Comparison of ENCODE assay signal across 9 mouse cellular contexts in the genomic region with DNA sequence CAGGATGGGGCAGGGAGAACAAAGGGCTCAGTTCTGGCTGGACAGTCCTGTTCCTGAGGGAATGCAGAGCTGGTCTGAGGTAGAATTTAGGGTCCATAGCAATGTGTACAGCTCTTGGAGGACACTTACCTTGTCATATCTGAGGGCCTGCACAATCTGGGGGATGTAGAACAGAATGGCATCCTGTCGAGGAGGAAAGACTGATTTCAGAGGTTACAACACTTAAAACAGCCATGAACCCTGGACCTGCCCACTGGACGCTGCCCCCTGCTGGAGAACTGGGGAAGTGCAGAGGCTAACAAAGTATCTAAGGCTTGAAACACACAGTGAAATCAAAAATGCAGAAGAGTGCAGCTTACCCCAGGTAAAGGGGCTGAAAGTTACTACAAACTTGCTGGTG. TPM values are rescaled to one million over a fixed set of nuclear protein-coding genes. Genes with fewer than 3 reads are reported as not detected.
DNase-seq lines count a peak whose midpoint lies in the region; ATAC-seq and TF ChIP-seq lines count a peak whose summit lies in the region.
"Had no signal": no experiment of that assay in that cellular context is flagged by ENCODE, and none has a peak within 500 bp of the region (broad histone marks: within the 10 kb centered on the region; RNA-seq: fewer than 3 reads in every experiment).

No protein-coding gene starts in this region.

- in situ Hi-C loops in Patski (cut with MboI; ENCODE audit: low pct_unique_long_range_greater_than_20kb): no loop called here

- H3K36me3 ChIP-seq in limb, embryonic 11.5 days (ENCODE audit: control insufficient read depth, insufficient read depth, low read length): peaks cover 13% of the 10 kb centered on the region
- peaks cover 4% of the 10 kb centered on the region for H3K36me3 ChIP-seq in neural tube, embryonic 11.5 days (ENCODE audit: control insufficient read depth, insufficient read depth, low read length)

- CTCF ChIA-PET in Patski (lab: Charles Lee): interaction anchor here (0.7 to 2.4 kb wide), 11 partner anchors 9 to 167 kb away, joined by 3 to 7 read pairs (median 4); partner anchors contain the start of gene Rimbp3

- no peak overlapping the region for H3K4me2 ChIP-seq in limb, embryonic 11.5 days (ENCODE audit: low read depth, severe bottlenecking)
- no peak overlapping the region for H3K4me2 ChIP-seq in neural tube, embryonic 11.5 days (ENCODE audit: low read depth)
- H3K4me2 ChIP-seq: neural tube, embryonic 12.5 days had no signal

- DNase-seq in layer of hippocampus, adult 2 months (ENCODE audit: low spot score in 2 of 2): peak in 1 of 2 experiments; percentile 76
- DNase-seq in layer of hippocampus, adult 9-10 months (ENCODE audit: low spot score): no peak
- DNase-seq in Patski (ENCODE audit: low read depth, low spot score): no peak
- DNase-seq in cerebellum, postnatal 10 days: peak; percentile 88 to 94
- peak; percentile 48 to 54 for DNase-seq in gastrocnemius, postnatal 36 days
- DNase-seq in limb, embryonic 11.5 days (ENCODE audit: low spot score): peak; percentile 93
- DNase-seq in neural tube, embryonic 11.5 days (ENCODE audit: low spot score): peak; percentile 80
- DNase-seq in thymus, postnatal 36 days: peak; percentile 73 to 82

- no peak overlapping the region for H3K9ac ChIP-seq in limb, embryonic 11.5 days (ENCODE audit: low read length)
- no peak overlapping the region for H3K9ac ChIP-seq in neural tube, embryonic 11.5 days (ENCODE audit: low read length)
- H3K9ac ChIP-seq: neural tube, embryonic 12.5 days had no signal

- H3K27me3 ChIP-seq in Patski: no peaks in the 10 kb centered on the region
- no peaks in the 10 kb centered on the region for H3K27me3 ChIP-seq in limb, embryonic 11.5 days (ENCODE audit: control insufficient read depth, insufficient read depth, low read length)
- no peaks in the 10 kb centered on the region for H3K27me3 ChIP-seq in neural tube, embryonic 11.5 days (ENCODE audit: control insufficient read depth, insufficient read depth, low read length)
- H3K27me3 ChIP-seq: neural tube, embryonic 12.5 days had no signal

- POLR2A ChIA-PET in Patski (lab: Charles Lee): interaction anchor here (0.6 kb wide), 1 partner anchor 74 kb away, joined by 5 read pairs; no protein-coding TSS in a partner anchor

- no peak overlapping the region for H3K4me3 ChIP-seq in layer of hippocampus, adult 2 months
- no peak overlapping the region for H3K4me3 ChIP-seq in limb, embryonic 11.5 days (ENCODE audit: low read depth, low read length)
- H3K4me3 ChIP-seq in neural tube, embryonic 11.5 days (ENCODE audit: low read depth, low read length): no peak overlapping the region
- H3K4me3 ChIP-seq: neural tube, embryonic 12.5 days had no signal

- WGBS in limb, embryonic 11.5 days: 5% methylated on average over 2 of the region's 2 CpGs
- 5% methylated on average over 2 of the region's 2 CpGs for WGBS in neural tube, embryonic 11.5 days

- ATAC-seq in Patski: no peak
- no peak for ATAC-seq in limb, embryonic 11.5 days (ENCODE audit: insufficient number of reproducible peaks, low FRiP score, low TSS enrichment, low read depth)
- ATAC-seq in neural tube, embryonic 11.5 days (ENCODE audit: insufficient read depth, low FRiP score, low TSS enrichment): no peak

- no peak overlapping the region for H3K27ac ChIP-seq in layer of hippocampus, adult 2 months
- no peak overlapping the region for H3K27ac ChIP-seq in limb, embryonic 11.5 days (replicated peaks; ENCODE audit: low read depth, low read length)
- no peak overlapping the region for H3K27ac ChIP-seq in neural tube, embryonic 11.5 days (ENCODE audit: low read depth, low read length)
- H3K27ac ChIP-seq: neural tube, embryonic 12.5 days had no signal

- H3K9me3 ChIP-seq in limb, embryonic 11.5 days (ENCODE audit: control insufficient read depth, low read length): no peaks in the 10 kb centered on the region
- H3K9me3 ChIP-seq in neural tube, embryonic 11.5 days (ENCODE audit: control insufficient read depth, low read length): no peaks in the 10 kb centered on the region
- H3K9me3 ChIP-seq: neural tube, embryonic 12.5 days had no signal

- intact Hi-C loops in gastrocnemius, postnatal 36 days (cut with DNase I): no loop called here

- no peaks in the 10 kb centered on the region for H3K4me1 ChIP-seq in limb, embryonic 11.5 days (ENCODE audit: control insufficient read depth, insufficient read depth, low read length)
- H3K4me1 ChIP-seq in neural tube, embryonic 11.5 days (ENCODE audit: control insufficient read depth, insufficient read depth, low read length): no peaks in the 10 kb centered on the region
- H3K4me1 ChIP-seq: neural tube, embryonic 12.5 days had no signal

- TF ChIP-seq CTCF in layer of hippocampus, adult 2 months (conservative IDR thresholded peaks at IDR 0.05): peak; percentile 95
- TF ChIP-seq CTCF in Patski (IDR thresholded peaks at IDR 0.05): peak; percentile 96

RNA-seq across cellular contexts. Expression of gene Tmem191c, which starts 16.9 kb away (rescaled TPM):
- 100 to 1,000 TPM in 1 of 2 experiments, 10 to 100 TPM in 1; 98.5 to 116 TPM for total RNA-seq in layer of hippocampus, adult 2 months (2021)
- polyA plus RNA-seq in Patski (2021): 9.2 TPM
- 1 to 10 TPM in 1 of 2 experiments, under 1 TPM in 1; 0.91 to 1.4 TPM for total RNA-seq in gastrocnemius, postnatal 36 days (2021)
- polyA plus RNA-seq in limb, embryonic 11.5 days (2014; fragmentation: Nextera tagmentation; extraction: Ambion mirVana): 4.5 and 7.6 TPM in 2 replicates
- polyA plus RNA-seq in neural tube, embryonic 11.5 days (2014; fragmentation: Nextera tagmentation; extraction: Ambion mirVana): 6.7 and 6.8 TPM in 2 replicates

RNA-seq across cellular contexts. Expression of gene Serpind1, which starts 38.4 kb away (rescaled TPM):
- 1 to 10 TPM in 1 of 2 experiments, under 1 TPM in 1; 0.79 to 1.4 TPM for total RNA-seq in layer of hippocampus, adult 2 months (2021)
- polyA plus RNA-seq in Patski (2021): 0.12 TPM
- under 1 TPM in 1 of 2 experiments, not detected in 1; 0.27 TPM for total RNA-seq in gastrocnemius, postnatal 36 days (2021)
- 0.12 and 0.35 TPM in 2 replicates for polyA plus RNA-seq in limb, embryonic 11.5 days (2014; fragmentation: Nextera tagmentation; extraction: Ambion mirVana)
- polyA plus RNA-seq in neural tube, embryonic 11.5 days (2014; fragmentation: Nextera tagmentation; extraction: Ambion mirVana): 0.15 and 0.23 TPM in 2 replicates

RNA-seq across cellular contexts. Expression of gene Hic2, which starts 59.4 kb away (rescaled TPM):
- 1 to 10 TPM; 5.2 to 5.5 TPM for total RNA-seq in layer of hippocampus, adult 2 months (2021)
- polyA plus RNA-seq in Patski (2021): 1.6 TPM
- 1 to 10 TPM; 1.1 to 1.3 TPM for total RNA-seq in gastrocnemius, postnatal 36 days (2021)
- 9.8 and 10.6 TPM in 2 replicates for polyA plus RNA-seq in limb, embryonic 11.5 days (2014; fragmentation: Nextera tagmentation; extraction: Ambion mirVana)
- 10.0 and 11.2 TPM in 2 replicates for polyA plus RNA-seq in neural tube, embryonic 11.5 days (2014; fragmentation: Nextera tagmentation; extraction: Ambion mirVana)

Comparison
In these comparisons a context has a peak if more than half of its experiments do, and no peak if none do; other contexts are left out.
1. DNase-seq: peak in cerebellum, postnatal 10 days (2 of 2), gastrocnemius, postnatal 36 days (2 of 2), limb, embryonic 11.5 days (single experiment), neural tube, embryonic 11.5 days (single experiment) and thymus, postnatal 36 days (2 of 2); none in layer of hippocampus, adult 9-10 months (single experiment) and Patski (single experiment).